Mouse (Mus musculus) CD4-positive, CD25-positive, alpha-beta regulatory T cell, adult 4 months (primary cell): ENCODE results near the gene Pcf11. TPM values are rescaled to one million over a fixed set of nuclear protein-coding genes. Genes with fewer than 3 reads are reported as not detected.
A peak's percentile ranks its signal among the peaks of the same experiment; 100 is the strongest.

Source experiments
- ATAC-seq: one replicate; pipeline ENCODE4 v1.8.0; 2017
- polyA plus RNA-seq, 2 experiments: library from polyadenylated mRNA; unstranded; fragments of 100-300 nt; shearing (Covaris generic); gene quantifications; one replicate each; pipeline ENCODE4 v1.2.1; 2017

Pcf11 gene
- 10 to 100 TPM; 37.9 to 42.7 TPM for polyA plus RNA-seq

DNA sequence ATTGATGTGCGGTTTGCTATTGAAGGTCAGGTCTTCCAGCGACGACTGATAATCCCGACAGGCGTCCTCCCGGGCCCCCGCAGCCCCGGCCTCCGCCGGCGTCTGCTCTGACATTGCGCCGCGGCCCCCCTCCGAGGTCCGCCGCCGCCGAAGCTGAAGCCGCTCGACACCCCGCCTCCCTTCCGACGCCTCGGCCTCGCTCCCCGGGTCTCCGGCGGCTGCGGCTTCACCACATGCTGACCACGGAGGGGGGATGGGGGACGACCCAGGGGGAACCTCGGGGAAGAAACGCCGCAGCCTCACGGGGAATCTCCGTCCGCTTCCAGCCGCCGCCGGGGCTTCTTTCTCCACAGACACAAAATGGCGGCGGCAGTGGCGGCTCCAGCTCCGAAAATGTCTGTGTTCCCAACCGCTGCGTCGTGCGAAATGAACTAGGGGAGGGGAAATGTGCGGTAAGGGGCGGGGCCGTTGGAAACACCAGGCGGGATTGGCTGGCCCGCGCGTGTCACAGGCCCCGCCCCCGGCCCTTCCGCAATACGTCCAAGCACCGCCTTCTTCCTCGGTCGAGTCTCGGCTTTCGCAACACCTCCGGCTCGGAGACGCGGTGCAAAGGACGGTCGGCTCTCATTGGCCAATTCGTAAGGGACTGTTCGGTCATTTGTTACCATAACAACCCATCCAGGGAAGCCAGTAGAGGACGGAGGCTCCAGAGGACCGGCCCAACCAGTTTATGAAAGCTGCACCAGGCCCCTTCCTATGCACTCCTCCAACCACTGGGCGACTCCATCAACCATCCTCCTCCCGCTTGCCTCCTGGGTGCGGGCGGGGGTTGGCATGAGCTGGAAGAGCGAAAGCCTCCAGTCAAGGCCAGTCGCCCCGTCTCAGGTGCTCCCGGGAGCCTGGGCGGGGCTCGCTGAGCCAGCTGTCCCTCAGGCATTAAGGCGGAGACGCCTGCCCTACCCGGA lies at the start of gene Pcf11:
Pcf11 (minus strand) TSS at position 428 of the 965 bp plus-strand sequence.
- peak; percentile 88 for ATAC-seq

DNA sequence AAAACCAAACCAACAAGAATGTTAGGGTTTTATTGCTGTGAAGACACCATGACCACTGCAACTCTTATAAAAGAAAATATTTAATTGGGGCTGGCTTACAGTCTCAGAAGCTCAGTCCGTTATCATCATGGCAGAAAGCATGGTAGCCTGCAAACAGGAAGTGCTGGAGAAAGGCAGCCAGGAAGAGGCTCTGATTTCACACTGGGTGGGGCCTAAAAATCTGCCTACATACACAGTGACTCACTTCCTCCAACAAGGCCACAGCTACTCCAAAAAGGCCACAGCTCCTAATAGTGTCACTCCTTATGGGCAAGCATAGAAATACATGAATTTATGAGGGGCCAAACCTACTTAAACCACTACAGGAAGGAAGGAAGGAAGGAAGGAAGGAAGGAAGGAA lies 45.3 kb upstream of the Pcf11 start:
- ATAC-seq: no peak

DNA sequence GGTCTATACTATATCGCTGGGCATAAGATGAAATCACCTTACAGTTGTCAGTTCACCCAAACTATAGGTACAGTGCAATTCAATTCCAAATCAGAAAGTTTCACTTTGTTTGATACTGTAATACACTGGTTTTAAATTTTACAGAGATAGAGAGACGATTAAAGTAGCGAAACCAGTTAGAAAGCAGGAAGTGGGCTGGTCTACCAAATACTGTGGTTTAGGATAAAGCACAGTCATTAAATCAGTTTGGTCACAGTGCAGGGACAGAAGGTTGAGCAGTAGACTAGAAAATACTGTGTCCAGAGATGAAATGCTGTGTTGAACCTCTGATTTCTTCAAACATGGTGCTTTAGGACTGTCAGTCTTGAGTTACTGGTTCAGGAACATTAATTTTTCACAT lies 41.9 kb upstream of the Pcf11 start:
- peak; percentile 62 for ATAC-seq

DNA sequence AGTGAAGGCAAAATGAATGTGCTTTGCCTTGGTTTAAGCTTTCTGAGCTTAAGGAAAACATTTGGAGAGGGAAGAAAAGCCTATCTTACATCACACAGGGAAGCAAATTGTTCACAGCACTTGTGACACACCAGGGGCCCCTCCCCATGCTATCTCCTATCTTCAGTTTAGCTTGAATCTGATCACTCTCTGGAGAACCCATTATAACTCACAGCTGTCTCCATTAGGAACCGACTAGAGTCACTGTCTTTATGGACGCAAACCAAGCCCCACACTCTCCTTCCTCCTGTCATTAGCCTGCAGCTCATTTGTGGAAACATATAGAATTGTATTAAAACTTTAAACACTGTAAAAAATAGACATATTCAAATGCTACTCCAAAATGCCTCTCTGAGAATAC lies 39.8 kb upstream of the Pcf11 start:
- ATAC-seq: no peak

DNA sequence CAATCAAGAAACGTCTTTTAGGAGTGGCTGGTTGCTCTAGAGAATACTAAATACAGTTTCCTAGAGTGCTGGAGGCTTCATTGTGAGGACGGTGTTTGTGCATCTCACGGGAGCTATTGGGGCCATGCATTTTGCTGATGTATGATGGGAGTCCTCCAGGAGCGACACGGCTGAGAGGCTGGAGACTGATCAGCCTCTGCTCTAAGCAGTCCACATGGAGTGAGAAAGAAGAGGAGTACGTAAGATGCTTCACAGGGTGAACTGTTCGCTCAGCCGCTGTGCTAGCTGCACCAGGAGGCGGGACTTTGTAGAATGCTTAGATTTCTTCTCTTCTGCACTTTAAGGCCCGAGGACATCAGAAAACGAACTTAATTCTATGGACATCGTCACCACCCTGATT lies 37.0 kb upstream of the Pcf11 start:
- ATAC-seq: no peak

DNA sequence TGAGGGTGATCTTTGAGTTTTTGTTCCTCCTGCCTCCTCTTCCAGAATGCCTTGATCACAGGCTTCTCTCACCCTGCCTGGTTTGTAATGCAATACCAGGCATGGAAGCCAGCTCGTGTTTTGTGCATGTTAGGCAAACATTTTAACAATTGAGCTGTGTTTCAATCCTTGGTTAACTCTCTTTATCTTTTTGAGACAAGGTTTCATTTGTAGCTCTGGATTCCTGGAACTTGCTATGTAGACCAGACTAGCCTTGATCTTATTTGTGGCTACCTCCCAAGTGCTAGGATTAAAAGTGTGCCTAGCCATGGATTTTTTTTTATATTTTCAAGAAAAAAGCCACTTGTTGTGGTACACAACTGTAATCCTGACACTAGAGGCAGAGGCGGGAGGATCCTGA lies 35.8 kb upstream of the Pcf11 start:
- no peak for ATAC-seq

DNA sequence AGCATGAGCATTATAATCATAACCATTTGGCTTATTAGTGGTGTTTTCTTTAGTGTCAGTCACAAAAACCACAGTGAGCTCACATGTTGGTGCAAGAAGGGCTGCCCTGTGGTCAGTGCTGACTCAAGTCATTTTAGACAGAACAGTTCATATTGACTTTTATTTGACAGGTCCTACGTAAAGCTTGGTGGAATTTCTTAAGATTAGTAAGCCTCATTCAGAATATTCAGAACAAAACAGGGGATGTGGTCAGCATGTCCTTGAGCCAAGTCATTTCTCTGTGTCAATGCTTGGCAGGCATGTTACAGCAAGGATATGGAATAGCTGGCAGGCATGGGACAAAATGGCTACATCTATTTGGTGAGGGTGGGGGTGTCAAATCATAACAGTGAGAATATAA lies 33.9 kb upstream of the Pcf11 start:
- ATAC-seq: no peak

DNA sequence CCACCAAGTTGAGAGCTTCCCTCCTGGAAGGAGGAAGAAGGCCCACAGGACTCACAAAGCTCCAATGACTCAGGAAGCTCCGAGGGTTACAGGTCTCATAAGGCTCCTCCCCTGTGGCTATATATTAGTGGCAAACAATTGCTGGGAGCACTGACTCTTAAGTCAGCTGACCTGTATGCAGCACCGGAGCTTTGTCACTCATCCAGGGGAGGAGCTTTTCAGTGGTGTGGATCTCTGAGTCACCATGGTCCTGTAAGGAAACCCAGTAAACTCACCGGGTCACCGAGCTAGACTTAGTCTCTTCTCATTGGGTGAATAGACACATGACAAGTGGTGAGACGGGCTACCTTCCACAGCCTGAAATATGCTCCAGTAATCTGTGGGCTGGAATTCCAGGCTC lies 29.0 kb upstream of the Pcf11 start:
- no peak for ATAC-seq

DNA sequence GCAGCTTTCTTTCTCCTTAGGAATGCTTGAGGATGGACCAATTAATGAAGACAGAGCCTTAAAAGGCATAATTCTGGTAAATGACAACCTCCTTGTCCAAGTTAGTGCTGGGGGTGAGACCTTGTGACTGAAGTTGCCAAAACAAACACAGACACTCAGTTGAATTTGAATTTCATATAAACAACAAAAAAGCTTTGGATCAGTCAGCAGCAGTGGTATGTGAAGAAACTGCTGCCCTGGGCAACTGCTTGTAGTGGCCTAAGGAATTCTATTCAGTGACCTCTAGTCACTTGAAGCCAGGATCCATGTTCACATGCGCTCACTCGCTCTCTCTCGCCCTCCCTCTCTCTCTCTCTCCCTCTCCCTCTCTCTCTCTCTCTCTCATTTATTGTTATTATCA lies 26.7 kb upstream of the Pcf11 start:
- ATAC-seq: no peak

DNA sequence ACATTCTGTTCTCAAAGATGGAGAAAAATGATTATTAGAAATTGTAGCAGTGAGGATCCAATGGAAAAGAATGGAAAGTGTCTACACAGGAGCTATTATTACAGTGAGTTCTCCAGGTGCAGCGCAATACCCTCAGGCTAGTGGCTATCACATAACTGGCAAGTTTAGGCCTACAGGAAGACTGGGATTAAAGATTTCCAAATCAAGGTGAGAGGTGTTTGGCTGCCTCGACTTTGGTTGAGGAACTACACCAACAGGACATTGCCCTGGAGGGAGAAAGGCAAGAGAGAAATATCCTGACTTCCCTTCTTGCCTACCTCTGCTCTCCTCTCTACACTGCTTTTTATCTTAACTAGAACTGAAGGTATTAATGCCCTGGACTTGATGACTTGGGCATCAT lies 19.4 kb upstream of the Pcf11 start:
- no peak for ATAC-seq

DNA sequence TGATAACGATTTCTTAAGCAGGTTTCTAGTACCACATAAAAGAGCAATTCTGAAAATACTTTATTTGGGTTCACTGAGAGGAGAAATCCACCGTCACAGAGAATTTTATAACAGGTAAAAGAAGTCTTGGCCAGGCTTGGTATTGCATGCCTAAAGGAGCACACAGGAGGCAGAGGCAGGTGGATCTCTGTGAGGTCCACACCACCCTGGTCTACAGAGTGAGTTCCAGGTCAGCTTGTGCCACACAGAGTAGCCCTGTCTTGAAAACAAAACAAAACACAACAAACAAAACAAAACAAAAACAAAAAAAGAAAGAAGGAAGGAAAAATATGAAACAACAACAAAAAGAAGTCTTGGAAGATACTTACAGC lies 18.6 kb upstream of the Pcf11 start:
- ATAC-seq: no peak

DNA sequence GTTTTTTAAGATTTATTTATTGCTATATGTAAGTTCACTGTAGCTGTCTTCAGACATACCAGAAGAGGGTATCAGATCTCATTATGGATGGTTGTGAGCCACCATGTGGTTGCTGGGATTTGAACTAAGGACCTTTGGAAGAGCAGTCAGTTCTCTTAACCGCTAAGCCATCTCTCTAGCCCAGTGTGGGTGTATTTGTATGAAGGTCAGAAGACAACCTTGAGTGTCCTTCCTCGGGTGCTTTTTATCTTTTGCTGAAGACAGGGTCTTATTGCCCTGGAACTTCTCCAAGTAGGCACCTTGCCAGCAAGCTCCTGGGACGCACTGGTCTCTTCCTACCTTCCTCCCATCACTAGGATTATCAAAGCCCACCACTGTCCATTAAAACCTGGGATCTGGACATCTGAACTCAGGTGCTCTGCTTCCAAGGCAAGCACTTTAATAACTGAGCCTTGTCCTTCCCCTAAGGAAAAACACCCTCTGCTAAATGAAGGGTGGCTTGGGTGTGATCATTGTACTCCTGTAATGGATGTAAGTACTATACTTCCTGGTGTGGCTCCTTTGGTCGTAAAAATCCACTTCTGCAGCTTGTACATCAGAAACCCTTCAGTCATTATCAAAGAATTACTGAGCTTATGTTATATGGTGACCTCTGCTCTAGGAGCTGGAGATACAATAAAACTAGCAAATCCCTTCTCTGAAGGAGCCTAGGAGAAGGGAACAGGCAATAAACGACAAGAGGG lies 18.0 kb upstream of the Pcf11 start:
- ATAC-seq: no peak

DNA sequence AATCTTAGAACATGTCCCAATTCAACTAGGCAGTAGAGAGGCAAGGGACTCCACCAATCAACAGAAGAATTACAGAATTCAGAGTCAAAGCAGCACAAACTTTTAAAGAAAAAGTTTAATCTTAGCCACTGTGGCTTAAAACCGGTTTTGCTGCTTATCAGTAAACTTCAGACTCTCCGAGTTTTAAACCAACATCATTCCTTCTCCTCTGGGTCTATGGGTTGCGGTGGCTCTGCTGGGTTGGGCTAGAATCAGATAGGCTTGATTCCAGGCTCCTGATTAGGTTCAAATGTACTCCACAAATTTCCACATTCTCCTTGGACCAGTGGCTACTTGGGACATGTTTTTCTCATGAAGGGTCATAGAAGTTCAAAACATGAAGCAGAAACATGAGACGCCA lies 7.6 kb upstream of the Pcf11 start:
- ATAC-seq: no peak

DNA sequence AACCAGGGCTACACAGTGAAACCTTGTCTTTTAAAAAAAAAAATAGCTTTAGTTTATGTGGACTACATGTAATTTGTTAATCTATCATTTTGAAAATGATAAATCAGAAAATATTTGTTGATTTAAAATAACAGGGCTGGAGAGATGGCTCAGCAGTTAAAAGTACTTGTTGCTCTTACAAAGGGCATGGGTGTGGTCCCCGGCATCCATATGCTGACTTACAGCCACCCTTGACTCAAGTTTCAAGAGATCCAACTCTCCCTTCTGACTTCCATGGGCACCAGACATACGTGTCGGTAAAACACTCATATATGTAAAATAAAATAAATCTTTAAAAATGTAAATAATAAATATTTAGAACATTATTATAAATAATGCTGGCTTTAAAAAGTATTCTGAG lies 5.4 kb upstream of the Pcf11 start:
- ATAC-seq: no peak

DNA sequence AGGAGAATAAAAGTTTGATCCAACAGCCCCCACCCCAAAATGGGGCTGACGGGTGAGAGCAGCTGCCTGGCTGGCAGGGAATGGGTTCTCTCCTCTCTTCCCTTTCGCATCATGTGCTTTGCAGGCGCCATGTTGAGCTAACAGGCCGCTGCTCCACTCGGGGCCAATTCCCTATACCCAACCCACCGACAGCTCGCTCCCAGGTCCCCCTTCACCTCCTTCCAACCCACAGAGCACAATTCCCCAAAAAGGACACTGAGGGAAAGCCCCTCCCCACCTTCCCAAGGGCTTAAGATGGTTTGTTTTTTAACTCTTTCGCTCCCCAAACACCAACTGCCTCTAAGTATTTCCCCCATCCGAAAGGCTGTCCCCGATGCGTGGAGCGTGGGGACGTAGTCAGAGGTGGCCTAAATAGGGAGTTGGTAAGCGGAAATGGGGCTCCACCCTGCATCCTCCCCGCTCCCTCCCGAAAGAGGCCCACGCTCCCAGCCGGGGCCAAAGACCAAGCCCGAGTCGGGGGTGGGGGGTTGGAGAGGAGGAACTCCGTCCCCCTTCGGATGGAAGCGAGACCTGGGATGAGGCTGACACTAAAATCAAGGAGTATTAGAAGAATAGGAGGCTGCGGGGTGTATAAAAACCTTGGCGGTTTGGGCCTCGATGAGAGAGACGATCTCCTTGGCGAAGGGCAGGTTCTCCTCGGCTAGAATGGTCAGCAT lies 785 bp downstream of the Pcf11 start:
- peak; percentile 30 for ATAC-seq

DNA sequence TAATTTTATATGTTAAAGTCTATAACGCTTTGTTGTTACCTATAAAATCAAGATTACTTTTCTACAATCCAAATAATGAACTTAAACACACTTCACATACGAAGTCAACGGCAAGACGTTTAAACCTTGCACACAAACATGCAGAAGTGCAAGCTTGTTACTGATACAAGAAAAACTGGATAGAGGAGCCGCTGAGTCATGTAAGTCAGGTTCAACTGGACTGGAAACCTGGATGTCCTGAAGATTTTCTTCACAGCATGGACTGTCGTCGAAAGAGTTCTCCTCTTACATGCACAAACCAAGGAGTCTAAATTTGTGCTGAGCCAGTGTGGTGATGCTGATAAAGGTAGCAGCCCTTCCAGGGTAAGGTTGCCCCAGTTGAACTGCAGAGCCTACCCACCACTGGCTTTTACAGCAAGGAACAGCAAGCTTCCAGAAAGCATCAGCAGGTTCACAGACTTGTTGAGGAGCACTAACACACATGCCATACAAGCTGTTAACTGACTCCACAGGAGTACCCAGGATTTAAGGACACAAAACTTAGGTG lies 3.4 kb downstream of the Pcf11 start:
- ATAC-seq: no peak

DNA sequence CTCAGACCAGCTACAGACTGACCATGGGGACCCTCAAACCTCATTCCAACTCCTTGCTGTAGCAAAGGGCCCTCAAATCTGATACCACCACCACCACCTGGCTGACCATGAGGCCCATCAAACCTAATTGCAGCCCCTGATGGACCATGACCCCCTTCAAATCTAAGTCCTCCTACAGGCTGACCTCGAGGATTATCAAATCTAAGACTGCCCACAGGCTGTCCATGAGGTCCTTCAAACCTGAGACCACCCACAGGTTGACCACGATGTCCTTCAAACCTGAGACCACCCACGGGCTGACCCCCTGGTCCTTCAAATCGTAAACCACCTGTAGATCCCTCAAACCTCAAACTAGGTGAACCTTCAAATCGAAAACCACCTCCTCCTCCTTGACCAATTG lies 11.7 kb downstream of the Pcf11 start:
- ATAC-seq: no peak

DNA sequence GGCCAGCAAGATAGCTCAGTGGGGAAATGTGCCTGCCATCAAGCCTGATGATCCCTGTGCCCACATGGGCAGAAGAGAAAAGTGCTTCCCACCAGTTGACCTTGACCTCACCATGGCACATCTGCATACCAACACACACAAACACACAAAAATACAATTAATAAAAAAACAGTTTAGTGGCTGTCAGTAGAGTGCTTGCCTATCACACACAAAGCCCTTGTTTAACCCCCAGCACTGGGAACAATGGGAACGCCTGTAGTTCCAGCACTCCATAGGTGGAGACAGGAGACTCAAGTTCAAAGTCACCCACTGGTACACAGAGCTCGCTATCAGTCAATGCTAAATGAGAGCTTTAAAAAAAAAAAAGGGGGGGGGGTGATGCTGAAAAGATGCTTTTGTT lies 13.3 kb downstream of the Pcf11 start:
- no peak for ATAC-seq

DNA sequence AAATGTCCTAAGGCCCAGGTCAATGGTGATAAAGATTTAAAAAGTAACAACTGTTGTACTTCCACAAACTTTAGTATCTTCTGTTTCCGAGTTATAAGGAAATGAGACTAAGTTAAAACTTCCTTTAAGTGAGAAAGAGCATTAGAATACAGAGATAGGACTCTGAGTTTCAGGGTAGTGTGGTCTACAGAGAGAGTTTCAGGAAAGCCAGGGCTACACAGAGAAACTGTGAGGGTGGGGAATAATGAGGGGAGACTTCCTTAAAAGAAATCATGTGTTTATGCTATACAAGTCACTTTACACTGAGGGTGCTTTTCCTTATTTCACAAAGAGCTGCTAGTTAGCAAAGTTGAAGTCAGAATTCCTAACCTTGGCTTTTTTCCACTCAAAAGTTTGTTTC lies 16.4 kb downstream of the Pcf11 start:
- no peak for ATAC-seq

DNA sequence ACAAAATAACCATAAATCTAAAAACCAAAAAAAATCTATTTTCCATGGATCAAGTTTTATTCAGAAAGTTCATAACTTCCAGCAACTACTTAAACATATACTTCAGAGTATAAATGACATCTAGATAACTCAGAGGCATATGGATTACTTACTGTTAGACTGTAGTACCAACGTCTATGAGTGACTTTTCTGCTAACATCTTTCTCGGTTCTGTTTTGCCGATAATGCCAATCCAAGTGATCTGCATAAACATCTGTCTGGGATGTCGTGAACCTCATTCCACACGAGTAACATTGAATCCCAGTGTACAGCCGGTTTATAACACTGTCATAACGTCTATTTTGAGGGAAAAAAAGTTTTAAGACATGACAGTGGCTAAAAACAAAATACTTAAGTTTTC lies 21.9 kb downstream of the Pcf11 start:
- ATAC-seq: no peak

DNA sequence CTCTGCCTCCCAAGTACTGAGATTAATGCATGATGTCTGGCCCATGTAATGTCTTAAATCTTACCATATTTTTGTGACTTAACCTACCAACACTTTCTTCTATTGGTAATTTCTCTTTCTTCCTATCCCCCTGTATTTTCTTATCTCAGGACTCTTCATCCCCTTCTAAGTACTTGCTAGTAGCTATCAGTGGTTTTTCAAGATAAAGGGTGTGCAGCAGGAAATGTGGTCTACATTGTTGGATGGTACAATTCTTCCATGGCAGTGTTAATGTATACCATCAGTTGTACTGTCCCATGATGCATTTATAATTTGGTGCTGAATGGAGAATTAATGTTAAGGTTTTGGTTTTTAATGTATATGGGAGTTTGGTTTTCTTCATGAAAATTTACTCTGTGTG lies 27.4 kb downstream of the Pcf11 start:
- ATAC-seq: no peak

DNA sequence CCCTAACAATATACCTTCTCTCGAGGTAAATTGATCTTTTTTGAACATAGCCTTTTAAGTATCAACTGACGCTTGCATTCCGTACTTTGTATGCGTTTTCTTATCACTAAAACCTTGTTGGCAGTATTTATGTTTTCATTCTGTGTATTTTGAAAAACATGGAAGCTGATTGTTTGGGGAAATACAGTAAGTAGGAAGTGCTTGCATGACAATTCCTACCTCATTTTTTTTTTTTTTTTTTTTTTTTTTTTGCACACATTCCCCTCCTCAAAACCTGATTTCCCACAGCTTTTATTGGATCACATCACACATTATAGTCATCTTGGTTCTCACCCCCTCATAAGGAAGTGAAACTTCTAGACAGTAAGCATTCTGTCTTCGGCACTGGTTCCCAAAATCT lies 31.7 kb downstream of the Pcf11 start:
- no peak for ATAC-seq

DNA sequence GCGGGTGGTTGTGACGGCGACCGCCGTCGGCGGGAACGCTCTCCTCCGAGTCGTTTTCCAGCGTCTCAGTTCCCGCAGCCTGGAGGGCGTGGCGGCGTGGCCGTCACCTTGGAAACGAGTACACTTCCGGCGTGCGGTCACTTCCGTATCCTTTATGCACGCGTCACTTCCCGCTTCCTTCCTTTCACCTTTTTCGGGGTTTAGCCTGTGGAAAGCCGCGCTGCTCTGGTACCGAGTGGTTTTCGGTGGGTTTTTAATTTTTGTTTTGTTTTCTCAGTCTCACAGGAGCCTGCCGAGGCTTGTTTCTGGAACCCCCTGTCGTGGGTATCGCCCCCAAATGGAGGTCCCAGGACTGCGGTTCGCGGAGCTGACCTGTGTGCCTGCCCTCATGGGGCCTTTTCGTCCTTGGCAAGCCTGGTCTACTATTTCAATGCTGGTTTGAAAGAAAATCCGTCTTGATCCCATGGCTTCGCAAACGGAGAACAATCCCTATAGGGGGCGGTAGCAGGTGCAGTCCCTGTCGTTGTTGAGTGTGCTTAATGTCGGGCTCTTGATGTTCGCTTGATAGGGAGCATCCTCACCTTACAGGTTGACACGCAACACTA lies 32.6 kb downstream of the Pcf11 start, which contains the start of gene Ankrd42:
Ankrd42 (minus strand) TSS at position 122 of the 605 bp plus-strand sequence.
- peak; percentile 98 for ATAC-seq
